ENCODE assay signal across 23 mouse cellular contexts in genomic region chr3:130831788-130832187, GRCm38 (mm10).
A peak's percentile ranks its signal among the peaks of the same experiment; 100 is the strongest.
DNase-seq lines count a peak whose midpoint lies in the region; ATAC-seq and TF ChIP-seq lines count a peak whose summit lies in the region.
"Had no signal": no experiment of that assay in that cellular context is flagged by ENCODE, and none has a peak within 500 bp of the region (broad histone marks: within the 10 kb centered on the region; RNA-seq: fewer than 3 reads in every experiment).

No protein-coding gene starts in this region.

- POLR2A ChIA-PET in Patski (lab: Charles Lee), result no interaction called here

- in situ Hi-C loops in Patski (cut with MboI; ENCODE audit: low pct_unique_long_range_greater_than_20kb), result no loop called here

- no peak for ATAC-seq in kidney, embryonic 16.5 days (ENCODE audit: low FRiP score, low TSS enrichment)
- peak; percentile 17 for ATAC-seq in Patski
- ATAC-seq: forebrain, embryonic 13.5 days; forebrain, postnatal 0 days; hindbrain, embryonic 16.5 days had no signal

- H3K4me2 ChIP-seq in kidney, embryonic 16.5 days (replicated peaks; ENCODE audit: low read depth, low read length), result no peak overlapping the region
- H3K4me2 ChIP-seq: embryonic facial prominence, embryonic 13.5 days; forebrain, embryonic 13.5 days; hindbrain, embryonic 12.5 days had no signal

- DNase-seq in kidney, adult 11 months, result peak; percentile 19
- DNase-seq in A20 (ENCODE audit: low read depth, low spot score), result peak; percentile 12
- peak; percentile 47 for DNase-seq in Patski (ENCODE audit: low read depth, low spot score)
- peak; percentile 24 to 61 for DNase-seq in kidney, postnatal 25 days
- no peak for DNase-seq in cerebellum, adult 2 months
- no peak for DNase-seq in left cerebral cortex, adult 2 months (ENCODE audit: extremely low spot score in 1 of 2, low spot score in 2 of 2)
- DNase-seq in adrenal gland, postnatal 4 days (ENCODE audit: low spot score in 2 of 2), result no peak
- DNase-seq: adrenal gland, postnatal 10 days; cerebellum, adult 11-12 months; cerebellum, adult 9-11 months; cerebellum, postnatal 36 days; forebrain, postnatal 0 days; gastrocnemius, adult 2 months; gastrocnemius, postnatal 25 days; heart, postnatal 10 days; heart, postnatal 4 days had no signal

- H3K4me1 ChIP-seq in kidney, embryonic 16.5 days (ENCODE audit: insufficient read depth, low read length), result peaks cover 16% of the 10 kb centered on the region
- no peaks in the 10 kb centered on the region for H3K4me1 ChIP-seq in cerebellum, adult 2 months (ENCODE audit: control insufficient read depth, insufficient read depth, low read length)

- H3K4me3 ChIP-seq in kidney, embryonic 16.5 days (ENCODE audit: low read length), result no peak overlapping the region
- no peak overlapping the region for H3K4me3 ChIP-seq in cerebellum, adult 2 months (replicated peaks; ENCODE audit: insufficient read depth, low read depth, low read length)
- H3K4me3 ChIP-seq in left cerebral cortex, adult 2 months, result no peak overlapping the region
- H3K4me3 ChIP-seq: embryonic facial prominence, embryonic 13.5 days; forebrain, embryonic 13.5 days; gastrocnemius, adult 2 months; heart, embryonic 10.5 days; hindbrain, embryonic 12.5 days had no signal

- no peaks in the 10 kb centered on the region for H3K27me3 ChIP-seq in kidney, embryonic 16.5 days (ENCODE audit: insufficient read depth, low read length)
- no peaks in the 10 kb centered on the region for H3K27me3 ChIP-seq in Patski
- no peaks in the 10 kb centered on the region for H3K27me3 ChIP-seq in cerebellum, adult 2 months (ENCODE audit: control insufficient read depth, insufficient read depth, low read length)
- H3K27me3 ChIP-seq: embryonic facial prominence, embryonic 13.5 days; forebrain, embryonic 13.5 days; hindbrain, embryonic 12.5 days had no signal

- no peak for TF ChIP-seq POLR2A in cerebellum, adult 2 months (IDR thresholded peaks at IDR 0.05; ENCODE audit: borderline replicate concordance, insufficient read depth, low read length)

- 47% methylated on average over 6 of the region's 6 CpGs for WGBS in kidney, embryonic 16.5 days
- 58% methylated on average over 6 of the region's 6 CpGs for WGBS in cerebellum, adult 2 months

- no peaks in the 10 kb centered on the region for H3K36me3 ChIP-seq in kidney, embryonic 16.5 days (ENCODE audit: insufficient read depth, low read length)
- H3K36me3 ChIP-seq: embryonic facial prominence, embryonic 13.5 days; G1E; heart, embryonic 10.5 days; hindbrain, embryonic 12.5 days had no signal

- H3K9ac ChIP-seq in kidney, embryonic 16.5 days (replicated peaks; ENCODE audit: low read length), result no peak overlapping the region
- H3K9ac ChIP-seq: embryonic facial prominence, embryonic 13.5 days; forebrain, embryonic 13.5 days; forebrain, postnatal 0 days; hindbrain, embryonic 12.5 days had no signal

- H3K9me3 ChIP-seq in kidney, embryonic 16.5 days (ENCODE audit: low read length), result no peaks in the 10 kb centered on the region
- H3K9me3 ChIP-seq: embryonic facial prominence, embryonic 13.5 days; forebrain, embryonic 13.5 days; heart, embryonic 10.5 days; hindbrain, embryonic 12.5 days had no signal

- intact Hi-C loops in left cerebral cortex, adult 2 months (cut with DNase I), result no loop called here

- no peak overlapping the region for H3K27ac ChIP-seq in kidney, embryonic 16.5 days (ENCODE audit: low read length)
- H3K27ac ChIP-seq in cerebellum, adult 2 months (ENCODE audit: insufficient read depth, low read length), result no peak overlapping the region
- no peak overlapping the region for H3K27ac ChIP-seq in left cerebral cortex, adult 2 months
- H3K27ac ChIP-seq: embryonic facial prominence, embryonic 13.5 days; forebrain, embryonic 13.5 days; gastrocnemius, adult 2 months; heart, embryonic 10.5 days; hindbrain, embryonic 12.5 days had no signal

- CTCF ChIA-PET in Patski (lab: Charles Lee), result interaction anchor here (0.8 to 1.6 kb wide), 3 partner anchors 9 to 13 kb away, joined by 3 to 6 read pairs (median 3); no protein-coding TSS in a partner anchor

- TF ChIP-seq CTCF in Patski (IDR thresholded peaks at IDR 0.05), result no peak
- no peak for TF ChIP-seq CTCF in cerebellum, adult 2 months (IDR thresholded peaks at IDR 0.05; ENCODE audit: borderline replicate concordance, insufficient read depth, low read depth, low read length)
- no peak for TF ChIP-seq CTCF in left cerebral cortex, adult 2 months (IDR thresholded peaks at IDR 0.05)

Comparison
In these comparisons a context has a peak if more than half of its experiments do, and no peak if none do; other contexts are left out.
1. DNase-seq: peak in kidney, adult 11 months (single experiment), A20 (single experiment), Patski (single experiment) and kidney, postnatal 25 days (2 of 2); none in cerebellum, adult 2 months (0 of 2), left cerebral cortex, adult 2 months (0 of 2) and adrenal gland, postnatal 4 days (0 of 2).